8 mouse cellular contexts compared by ENCODE assay signal in the genomic region with DNA sequence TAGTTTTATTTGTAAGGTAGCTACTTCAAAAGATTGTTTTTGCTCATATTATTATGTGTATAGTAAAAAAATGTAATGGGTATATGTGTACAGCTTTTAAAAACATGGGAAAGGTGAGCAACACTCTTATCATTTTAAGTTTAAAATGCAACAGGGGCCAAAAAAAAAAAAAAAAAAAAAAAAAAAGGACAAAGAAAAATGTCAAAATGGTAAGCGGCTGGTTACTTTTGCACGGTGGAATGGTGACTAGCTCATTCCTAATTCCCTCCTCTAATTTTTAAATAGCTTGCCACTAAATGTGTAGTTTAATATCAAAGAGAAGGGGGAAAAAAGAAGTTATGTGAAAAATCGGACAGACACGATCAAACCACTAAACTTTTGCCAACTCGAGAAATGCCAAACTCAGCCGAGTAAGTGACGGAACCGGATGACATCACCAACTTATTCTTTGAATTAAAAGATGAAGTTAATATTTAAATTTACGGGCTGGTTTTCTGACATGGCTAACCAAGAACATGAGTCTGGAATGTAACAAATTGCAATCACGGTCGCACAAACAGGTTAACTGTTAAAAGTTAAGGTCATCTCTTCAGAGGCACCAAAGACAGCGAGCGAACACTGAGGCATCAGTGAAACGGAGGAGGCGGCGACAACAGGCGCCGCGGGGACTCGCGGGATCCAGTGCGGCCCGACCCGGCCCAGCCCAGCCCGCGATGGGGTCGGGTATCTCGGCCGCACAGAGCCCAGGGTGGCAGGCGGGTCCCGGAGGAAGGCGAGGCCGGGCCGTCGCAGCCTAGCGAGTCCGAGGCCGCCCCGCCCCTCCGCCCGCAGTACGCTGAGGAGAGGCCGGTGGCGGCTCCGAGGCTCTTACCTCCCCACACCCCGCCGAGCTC. TPM values are rescaled to one million over a fixed set of nuclear protein-coding genes. Genes with fewer than 3 reads are reported as not detected.
DNase-seq lines count a peak whose midpoint lies in the region; ATAC-seq and TF ChIP-seq lines count a peak whose summit lies in the region.

No protein-coding gene starts in this region.

- in situ Hi-C loops in ES-E14 (cut with MboI; ENCODE audit: low sequenced_read_pairs in 2 of 2, unreplicated experiment in 2 of 2) = no loop called here

- peak; percentile 91 for ATAC-seq in heart, embryonic 11.5 days (replicated peaks; ENCODE audit: insufficient number of reproducible peaks, low FRiP score, low TSS enrichment)
- peak; percentile 90 for ATAC-seq in forebrain, embryonic 16.5 days
- peak; percentile 91 for ATAC-seq in liver, embryonic 16.5 days (ENCODE audit: low read depth)

- peak overlapping the region; percentile 82 for H3K4me2 ChIP-seq in heart, embryonic 11.5 days
- peak overlapping the region; percentile 64 for H3K4me2 ChIP-seq in forebrain, embryonic 16.5 days (ENCODE audit: low read length)
- H3K4me2 ChIP-seq in liver, embryonic 16.5 days (ENCODE audit: low read depth, low read length) = peak overlapping the region; percentile 97

- WGBS in heart, embryonic 11.5 days (ENCODE audit: insufficient replicate concordance) = 4% methylated on average over 46 of the region's 47 CpGs
- WGBS in forebrain, embryonic 16.5 days = 2% methylated on average over 36 of the region's 47 CpGs
- WGBS in liver, embryonic 16.5 days (ENCODE audit: insufficient replicate concordance) = 3% methylated on average over 46 of the region's 47 CpGs

- peak overlapping the region; percentile 73 for H3K4me3 ChIP-seq in heart, embryonic 11.5 days (ENCODE audit: low read depth, low read length)
- H3K4me3 ChIP-seq in ES-E14 (ENCODE audit: insufficient read depth in 1 of 2, low read depth in 1 of 2, low read length in 2 of 2, poor library complexity in 1 of 2, severe bottlenecking in 1 of 2) = peak overlapping the region; percentile 82 to 87
- peak overlapping the region; percentile 84 for H3K4me3 ChIP-seq in forebrain, embryonic 16.5 days (replicated peaks; ENCODE audit: low read length)
- H3K4me3 ChIP-seq in liver, embryonic 16.5 days (ENCODE audit: low read depth, low read length) = peak overlapping the region; percentile 83

- H3K27me3 ChIP-seq in heart, embryonic 11.5 days (ENCODE audit: control insufficient read depth, insufficient read depth, low read length) = no peaks in the 10 kb centered on the region
- no peaks in the 10 kb centered on the region for H3K27me3 ChIP-seq in forebrain, embryonic 16.5 days (replicated peaks; ENCODE audit: control insufficient read depth, insufficient read depth, low read length)
- no peaks in the 10 kb centered on the region for H3K27me3 ChIP-seq in liver, embryonic 16.5 days (ENCODE audit: control insufficient read depth, insufficient read depth, low read depth, low read length)

- peak overlapping the region; percentile 90 for H3K9ac ChIP-seq in heart, embryonic 11.5 days (ENCODE audit: low read depth, low read length)
- H3K9ac ChIP-seq in ES-E14 (ENCODE audit: insufficient read depth, low read depth, low read length, poor library complexity, severe bottlenecking) = peak overlapping the region; percentile 70
- peak overlapping the region; percentile 94 for H3K9ac ChIP-seq in forebrain, embryonic 16.5 days (replicated peaks; ENCODE audit: low read depth, low read length)
- peak overlapping the region; percentile 73 for H3K9ac ChIP-seq in liver, embryonic 16.5 days (ENCODE audit: low read depth, low read length)

- no peaks in the 10 kb centered on the region for H3K9me3 ChIP-seq in heart, embryonic 11.5 days (replicated peaks; ENCODE audit: control insufficient read depth, low read length)
- H3K9me3 ChIP-seq in ES-E14 (ENCODE audit: control insufficient read depth, insufficient read depth, low read depth, low read length) = no peaks in the 10 kb centered on the region
- no peaks in the 10 kb centered on the region for H3K9me3 ChIP-seq in forebrain, embryonic 16.5 days (ENCODE audit: control insufficient read depth, low read length)
- no peaks in the 10 kb centered on the region for H3K9me3 ChIP-seq in liver, embryonic 16.5 days (replicated peaks; ENCODE audit: control insufficient read depth, low read length)

- no peak for DNase-seq in heart, postnatal 4 days
- no peak for DNase-seq in ES-E14 (ENCODE audit: low read depth, low spot score)
- no peak for DNase-seq in ovary, postnatal 10 days (ENCODE audit: low spot score)
- no peak for DNase-seq in cerebellum, postnatal 25 days
- DNase-seq in spleen, adult 18-20 months = no peak

- peak overlapping the region; percentile 93 for H3K27ac ChIP-seq in heart, embryonic 11.5 days (ENCODE audit: low read depth, low read length)
- no peak overlapping the region for H3K27ac ChIP-seq in ES-E14 (ENCODE audit: insufficient read depth, low read depth, low read length, poor library complexity, severe bottlenecking)
- H3K27ac ChIP-seq in forebrain, embryonic 16.5 days (ENCODE audit: low read length) = peak overlapping the region; percentile 96
- H3K27ac ChIP-seq in liver, embryonic 16.5 days (ENCODE audit: low read length) = peak overlapping the region; percentile 95

- H3K4me1 ChIP-seq in heart, embryonic 11.5 days (ENCODE audit: control insufficient read depth, insufficient read depth, low read length) = peaks cover 6% of the 10 kb centered on the region; the same call in 1 of the 2 replicates
- no peaks in the 10 kb centered on the region for H3K4me1 ChIP-seq in ES-E14 (ENCODE audit: control insufficient read depth in 2 of 2, insufficient read depth in 2 of 2, low read length in 2 of 2, poor library complexity in 1 of 2)
- H3K4me1 ChIP-seq in forebrain, embryonic 16.5 days (replicated peaks; ENCODE audit: control insufficient read depth, insufficient read depth, low read length) = peaks cover 7% of the 10 kb centered on the region
- no peaks in the 10 kb centered on the region; the same call in none of the 2 replicates for H3K4me1 ChIP-seq in liver, embryonic 16.5 days (ENCODE audit: control insufficient read depth, low read depth, low read length)

- H3K36me3 ChIP-seq in heart, embryonic 11.5 days (ENCODE audit: control insufficient read depth, insufficient read depth, low read length) = no peaks in the 10 kb centered on the region
- no peaks in the 10 kb centered on the region for H3K36me3 ChIP-seq in ES-E14 (ENCODE audit: control insufficient read depth, insufficient read depth, low read length, poor library complexity, severe bottlenecking)
- H3K36me3 ChIP-seq in forebrain, embryonic 16.5 days (ENCODE audit: control insufficient read depth, insufficient read depth) = no peaks in the 10 kb centered on the region
- H3K36me3 ChIP-seq in liver, embryonic 16.5 days (ENCODE audit: control insufficient read depth, insufficient read depth) = no peaks in the 10 kb centered on the region

TF ChIP-seq in ES-E14, 5 proteins besides CTCF, POLR2A, EP300 and RAD21:
- TF ChIP-seq ZNF384 (IDR thresholded peaks at IDR 0.05; ENCODE audit: low read depth, low read length) (peak; percentile 40; the same call in 1 of the 2 replicates), MAFK (IDR thresholded peaks at IDR 0.05; ENCODE audit: insufficient read depth, low read depth, low read length) (no peak)

RNA-seq across cellular contexts. Expression of gene Zfyve16, which starts 0.6 kb away (rescaled TPM):
- 11.1 and 13.7 TPM in 2 replicates for polyA plus RNA-seq in heart, embryonic 11.5 days (2014; fragmentation: Nextera tagmentation; extraction: Ambion mirVana)
- 10 to 100 TPM; 19.2 to 20.3 TPM for total RNA-seq in heart, postnatal 4 days (2021)
- total RNA-seq in ES-E14 (2012; rRNA removed) = 8.8 and 12.6 TPM in 2 replicates
- polyA plus RNA-seq in forebrain, embryonic 16.5 days (2015; fragmentation: Nextera tagmentation; extraction: Ambion mirVana) = 11.1 and 11.3 TPM in 2 replicates
- 1.6 and 1.7 TPM in 2 replicates for polyA plus RNA-seq in liver, embryonic 16.5 days (2015; fragmentation: Nextera tagmentation; extraction: Ambion mirVana)

RNA-seq across cellular contexts. Expression of gene Spz1, which starts 45.9 kb away (rescaled TPM):
- not detected in 2 replicates for polyA plus RNA-seq in heart, embryonic 11.5 days (2014; fragmentation: Nextera tagmentation; extraction: Ambion mirVana)
- not detected for total RNA-seq in heart, postnatal 4 days (2021)
- total RNA-seq in ES-E14 (2012; rRNA removed) = 0.76 and 1.8 TPM in 2 replicates
- not detected in 2 replicates for polyA plus RNA-seq in forebrain, embryonic 16.5 days (2015; fragmentation: Nextera tagmentation; extraction: Ambion mirVana)
- polyA plus RNA-seq in liver, embryonic 16.5 days (2015; fragmentation: Nextera tagmentation; extraction: Ambion mirVana) = not detected in 2 replicates

RNA-seq across cellular contexts. Expression of gene Fam151b, which starts 46.3 kb away (rescaled TPM):
- polyA plus RNA-seq in heart, embryonic 11.5 days (2014; fragmentation: Nextera tagmentation; extraction: Ambion mirVana) = 0.32 TPM in 1 of 2 replicates, not detected in the other
- 1 to 10 TPM; 2.6 to 3.4 TPM for total RNA-seq in heart, postnatal 4 days (2021)
- 0.63 and 1.2 TPM in 2 replicates for total RNA-seq in ES-E14 (2012; rRNA removed)
- 0.18 and 0.27 TPM in 2 replicates for polyA plus RNA-seq in forebrain, embryonic 16.5 days (2015; fragmentation: Nextera tagmentation; extraction: Ambion mirVana)
- polyA plus RNA-seq in liver, embryonic 16.5 days (2015; fragmentation: Nextera tagmentation; extraction: Ambion mirVana) = 0.07 TPM in 2 replicates
